Mouse (Mus musculus): ENCODE results near the gene Pgghg.

DNA sequence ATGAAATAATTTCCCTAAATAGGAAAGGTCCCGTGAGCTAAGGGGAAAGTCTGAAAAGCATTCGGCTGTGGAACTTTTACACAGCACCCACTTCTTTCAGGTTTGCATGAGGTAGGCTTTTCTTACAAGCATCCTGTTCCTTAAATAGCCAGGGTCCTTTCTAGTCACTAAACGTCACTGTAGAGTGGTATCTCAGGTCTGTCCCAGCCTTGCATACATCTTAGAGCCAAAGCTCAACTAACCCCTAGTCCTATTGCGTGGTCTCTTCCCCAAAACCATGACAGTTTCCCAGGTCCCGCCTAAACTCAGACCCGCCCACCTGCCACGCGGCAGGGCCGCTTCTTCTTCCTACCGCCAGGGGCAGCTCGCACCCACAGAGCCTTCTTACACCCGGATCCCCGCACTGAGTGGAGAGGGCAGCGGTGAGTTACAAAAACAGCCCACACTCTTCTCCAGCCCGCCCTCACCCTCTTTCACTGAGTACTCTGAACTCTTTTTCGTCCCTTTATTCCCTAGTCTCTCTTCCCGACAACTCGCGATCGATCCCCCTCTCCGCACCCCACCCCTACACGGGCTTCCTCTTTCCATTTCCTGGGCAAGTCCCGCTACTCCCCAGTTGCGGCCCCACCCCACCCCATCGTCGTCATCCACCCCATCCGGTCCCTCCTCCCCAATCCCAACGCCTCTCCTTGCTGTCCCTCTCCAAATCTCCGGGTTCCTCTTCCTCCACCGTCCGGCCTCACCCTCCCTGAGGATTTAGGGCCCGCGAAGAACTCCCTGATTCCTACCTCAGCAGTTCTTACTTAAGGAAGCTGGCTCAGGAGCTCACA lies at the start of gene Pgghg:
- TF ChIP-seq GATA1 (IDR thresholded peaks at IDR 0.05; ENCODE audit: borderline replicate concordance, low read length) (no peak), FLI1 (IDR thresholded peaks at IDR 0.05; ENCODE audit: low read length) (no peak)
